Mouse (Mus musculus) liver, embryonic 14 days (tissue): Measurements from ENCODE around the gene Rpp25l. TPM values are rescaled to one million over a fixed set of nuclear protein-coding genes. Genes with fewer than 3 reads are reported as not detected.

Experiments
- polyA plus RNA-seq: library from polyadenylated mRNA; depleted of rRNA; stranded (reverse); fragments of >200 nt; gene quantifications from 2 replicates; pipeline ENCODE4 v1.2.3, GENCODE M21; 2012; rRNA removed

Rpp25l gene
- 22.3 and 26.0 TPM in 2 replicates for polyA plus RNA-seq

GRCm38 (mm10) chr4:41713197-41714067 is at the start of gene Rpp25l:
TSS of gene Rpp25l (minus strand) at chr4:41713534.

GRCm38 (mm10) chr4:41755338-41756305 is 42.3 kb upstream of the Rpp25l start, which contains the start of gene Sigmar1:
TSS of gene Sigmar1 (minus strand) at chr4:41756157.

GRCm38 (mm10) chr4:41754797-41755337 is 41.5 kb upstream of the Rpp25l start, which contains the start of gene Galt:
TSS of gene Galt (plus strand) at chr4:41755228.

GRCm38 (mm10) chr4:41731052-41731765 is 17.9 kb upstream of the Rpp25l start, which contains the start of gene Arid3c:
TSS of gene Arid3c (minus strand) at chr4:41731142.

GRCm38 (mm10) chr4:41722918-41723351 is 9.6 kb upstream of the Rpp25l start, which contains the start of gene Dctn3:
TSS of gene Dctn3 (minus strand) at chr4:41723170.

GRCm38 (mm10) chr4:41699783-41700182 is 13.6 kb downstream of the Rpp25l start, which contains the start of gene Il11ra1:
TSS of gene Il11ra1 (plus strand) at chr4:41699989.

GRCm38 (mm10) chr4:41696930-41697841 is 16.1 kb downstream of the Rpp25l start, which contains the start of gene Cntfr:
TSS of gene Cntfr (minus strand) at chr4:41697089.

Other genes with a start within 250 kb of the Rpp25l start
- gene Kif24, start 248.6 kb downstream of the Rpp25l start, polyA plus RNA-seq: 3.6 and 4.6 TPM in 2 replicates
- gene Nudt2, start 248.4 kb downstream of the Rpp25l start, polyA plus RNA-seq: 14.3 and 14.6 TPM in 2 replicates
- gene AI464131, start 210.5 kb downstream of the Rpp25l start, polyA plus RNA-seq: 0.50 and 0.59 TPM in 2 replicates
- not detected in 2 replicates for gene 1110017D15Rik, start 196.2 kb downstream of the Rpp25l start, polyA plus RNA-seq
- 1.6 and 1.8 TPM in 2 replicates for gene Fam219a, start 144.0 kb downstream of the Rpp25l start, polyA plus RNA-seq
- gene Dnaic1, start 143.8 kb downstream of the Rpp25l start, polyA plus RNA-seq: 1.3 and 1.6 TPM in 2 replicates
- gene Enho, start 73.2 kb downstream of the Rpp25l start, polyA plus RNA-seq: 1.1 and 1.3 TPM in 2 replicates
- 0.69 and 0.75 TPM in 2 replicates for gene Cntfr, start 16.4 kb downstream of the Rpp25l start, polyA plus RNA-seq
- 13.2 and 13.6 TPM in 2 replicates for gene Il11ra1, start 13.5 kb downstream of the Rpp25l start, polyA plus RNA-seq
- 37.2 and 43.0 TPM in 2 replicates for gene Dctn3, start 9.6 kb upstream of the Rpp25l start, polyA plus RNA-seq
- not detected in 2 replicates for gene Arid3c, start 17.6 kb upstream of the Rpp25l start, polyA plus RNA-seq
- gene Galt, start 41.7 kb upstream of the Rpp25l start, polyA plus RNA-seq: 21.6 and 24.6 TPM in 2 replicates
- 22.4 and 26.2 TPM in 2 replicates for gene Sigmar1, start 42.6 kb upstream of the Rpp25l start, polyA plus RNA-seq
- gene Ccl27a, start 60.7 kb upstream of the Rpp25l start, polyA plus RNA-seq: 8.5 and 9.4 TPM in 2 replicates
- not detected in 2 replicates for gene Gm21541, start 190.1 kb upstream of the Rpp25l start, polyA plus RNA-seq
- gene Gm20878, start 228.0 kb upstream of the Rpp25l start, polyA plus RNA-seq: 0.15 and 0.16 TPM in 2 replicates